In the genomic region with DNA sequence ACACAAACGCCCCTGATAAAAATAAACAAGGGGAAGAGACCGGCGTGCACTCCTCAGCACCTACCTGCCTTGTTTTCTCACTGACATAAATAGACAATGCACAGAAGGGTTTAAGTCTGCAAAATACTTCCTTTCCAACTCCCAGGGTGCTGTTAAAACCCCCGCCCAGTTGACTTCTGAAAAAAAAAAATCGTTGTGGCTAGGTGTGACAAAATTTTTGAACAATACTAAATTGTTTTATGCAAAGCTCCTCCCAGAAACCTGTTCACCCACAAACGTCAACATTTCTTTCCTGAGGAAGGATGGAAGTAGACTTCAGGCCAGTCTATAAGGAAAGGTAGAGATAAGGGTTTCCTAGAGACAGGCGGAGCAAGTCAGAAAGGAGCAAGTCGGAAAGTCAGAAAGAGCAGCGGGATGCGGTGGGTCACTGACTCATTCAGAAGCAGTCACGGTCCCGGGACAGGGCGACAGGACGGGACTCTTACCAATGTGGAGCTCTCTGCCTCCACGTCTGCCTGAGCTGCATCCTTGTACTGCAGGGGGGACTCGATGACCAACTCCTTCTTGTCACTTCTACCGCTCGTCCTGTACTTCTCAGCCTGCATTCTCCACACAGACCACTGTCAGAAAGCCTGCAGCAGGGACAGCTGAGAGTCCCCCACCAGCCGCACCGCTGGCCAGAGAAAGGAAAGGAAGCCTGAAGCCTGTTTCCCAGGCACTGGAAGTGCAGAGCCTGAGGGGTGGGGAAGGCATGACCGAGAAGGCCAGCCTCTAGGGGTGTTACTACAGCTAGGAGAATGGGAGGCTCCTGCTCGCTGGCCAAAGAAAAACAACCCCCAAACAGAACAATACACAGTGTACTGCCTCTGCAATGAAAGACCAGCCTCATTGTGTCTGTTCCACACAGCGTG, we compare ENCODE assay signal across 8 mouse cellular contexts.
A peak's percentile ranks its signal among the peaks of the same experiment; 100 is the strongest.
DNase-seq lines count a peak whose midpoint lies in the region; ATAC-seq and TF ChIP-seq lines count a peak whose summit lies in the region.

No protein-coding gene starts in this region.

- TF ChIP-seq CTCF in lung, embryonic 14.5 days (IDR thresholded peaks at IDR 0.05; ENCODE audit: low read depth), result no peak; the same call in 1 of the 2 replicates

- H3K4me2 ChIP-seq in lung, embryonic 14.5 days, result peak overlapping the region; percentile 75

- H3K27ac ChIP-seq in lung, embryonic 14.5 days (ENCODE audit: low read depth), result peak overlapping the region; percentile 79

- peaks cover 21% of the 10 kb centered on the region for H3K4me1 ChIP-seq in lung, embryonic 14.5 days (ENCODE audit: insufficient read depth)

- DNase-seq in urinary bladder, postnatal 14 days (ENCODE audit: low spot score), result peak; percentile 58
- DNase-seq in urinary bladder, postnatal 25 days (ENCODE audit: low spot score), result no peak
- DNase-seq in frontal cortex, adult 2 months (ENCODE audit: extremely low spot score in 1 of 2, low spot score in 1 of 2), result peak; percentile 28 to 42
- peak; percentile 40 for DNase-seq in layer of hippocampus, adult 9-10 months (ENCODE audit: low spot score)
- peak; percentile 75 for DNase-seq in lung, embryonic 14.5 days
- peak; percentile 49 for DNase-seq in ovary, adult 18-20 months (ENCODE audit: low spot score)
- no peak for DNase-seq in spleen, adult 18-20 months

- H3K4me3 ChIP-seq in lung, embryonic 14.5 days (ENCODE audit: low read depth, low read length), result peak overlapping the region; percentile 39

- 4% methylated on average over 23 of the region's 23 CpGs for WGBS in lung, embryonic 14.5 days

- H3K9me3 ChIP-seq in lung, embryonic 14.5 days (ENCODE audit: low read depth, low read length), result no peaks in the 10 kb centered on the region

- ATAC-seq in hematopoietic stem cell, adult 5-6 weeks (replicated peaks in 1 of 2; ENCODE audit: insufficient read depth in 1 of 2, low FRiP score in 2 of 2, low TSS enrichment in 1 of 2, low read depth in 1 of 2, poor library complexity in 2 of 2, severe bottlenecking in 2 of 2), result peak; percentile 18 to 30; a peak in 2 of 4 replicates
- ATAC-seq in lung, embryonic 14.5 days (ENCODE audit: insufficient read depth), result peak; percentile 86

- peak overlapping the region; percentile 51 for H3K9ac ChIP-seq in lung, embryonic 14.5 days

- H3K36me3 ChIP-seq in lung, embryonic 14.5 days (ENCODE audit: insufficient read depth), result no peaks in the 10 kb centered on the region

- no peaks in the 10 kb centered on the region for H3K27me3 ChIP-seq in lung, embryonic 14.5 days (ENCODE audit: insufficient read depth, low read length)

Comparison
In these comparisons a context has a peak if more than half of its experiments do, and no peak if none do; other contexts are left out.
1. DNase-seq: peak in urinary bladder, postnatal 14 days (single experiment), frontal cortex, adult 2 months (2 of 2), layer of hippocampus, adult 9-10 months (single experiment), lung, embryonic 14.5 days (single experiment) and ovary, adult 18-20 months (single experiment); none in urinary bladder, postnatal 25 days (single experiment) and spleen, adult 18-20 months (0 of 2).